Mouse (Mus musculus) urinary bladder, postnatal 36 days (tissue): ENCODE data around the gene Igf2bp1.

Experiments used
- DNase-seq, 2 experiments: peaks; one replicate each; pipeline ENCODE4 v3.0.0; 2022; ENCODE audit warnings: low spot score in 2 of 2, mixed read lengths in 1 of 2

Gene Igf2bp1

DNA sequence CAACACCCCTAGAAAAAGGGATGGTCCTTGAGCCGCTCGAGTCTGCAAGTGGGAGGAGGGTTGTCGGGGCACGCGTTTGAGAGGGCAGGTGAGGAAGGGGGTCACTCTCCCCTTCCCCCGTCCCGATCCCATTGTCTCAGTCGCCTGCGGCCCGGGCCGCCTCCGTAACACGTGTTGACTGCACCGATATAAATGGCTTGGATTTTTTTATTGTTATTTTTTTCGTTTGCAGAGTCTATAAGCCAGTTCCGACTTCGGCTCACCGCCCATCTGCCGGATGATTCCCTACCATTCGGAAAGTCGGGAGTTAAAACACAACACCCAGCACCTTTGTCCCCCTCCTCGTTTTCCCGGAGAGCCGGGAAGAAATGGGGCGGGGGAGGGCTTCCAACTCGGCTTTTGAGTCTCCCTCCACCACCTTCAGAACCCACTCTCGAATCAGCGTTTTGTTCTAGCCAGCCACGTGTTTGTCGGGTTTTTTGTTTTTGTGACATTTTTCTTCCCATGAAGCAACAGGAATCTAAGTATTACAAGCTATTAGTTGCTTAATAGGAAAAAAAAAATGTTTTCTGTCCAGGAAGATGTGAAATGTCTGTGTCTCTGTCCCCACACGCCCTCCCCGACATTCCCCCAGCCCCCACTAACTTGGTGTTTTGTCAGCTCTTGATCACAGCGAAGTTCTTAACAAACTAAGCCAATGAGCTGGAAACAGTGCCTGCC, 1.9 kb upstream of the Igf2bp1 start:
- DNase-seq: no peak

DNA sequence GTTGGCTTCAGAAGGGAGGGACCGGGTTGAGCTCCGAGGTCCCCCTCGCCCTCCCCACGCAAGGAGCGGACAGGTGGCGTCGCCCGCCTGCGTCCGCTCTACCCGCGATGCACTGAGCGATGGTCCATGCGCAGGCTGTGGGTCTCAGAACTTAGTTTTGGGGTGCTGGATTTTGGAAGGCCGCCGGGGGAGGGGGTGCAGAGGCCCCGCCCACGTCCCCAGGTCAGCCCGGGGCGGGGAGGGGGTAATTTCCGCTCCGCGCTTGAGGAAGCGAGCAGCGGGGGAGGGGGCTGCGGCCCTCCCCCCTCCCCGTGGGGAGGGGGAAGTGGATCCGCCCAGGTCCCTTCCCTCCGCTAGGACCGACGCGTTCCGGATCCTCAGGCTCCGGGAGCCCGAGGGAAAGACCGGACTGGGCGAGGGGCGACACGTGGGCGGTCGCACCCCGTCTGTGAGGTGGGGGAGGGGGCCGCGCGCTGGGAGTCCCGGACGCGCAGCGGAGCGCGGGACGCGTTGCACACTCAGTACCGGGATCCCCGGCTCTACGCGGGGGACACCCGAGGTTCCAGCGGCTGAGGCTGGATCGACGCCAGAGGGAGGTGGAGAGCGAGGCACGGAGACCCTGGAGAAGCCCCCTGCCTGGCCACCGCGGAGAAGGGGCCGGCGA, 1.2 kb upstream of the Igf2bp1 start:
- no peak for DNase-seq

DNA sequence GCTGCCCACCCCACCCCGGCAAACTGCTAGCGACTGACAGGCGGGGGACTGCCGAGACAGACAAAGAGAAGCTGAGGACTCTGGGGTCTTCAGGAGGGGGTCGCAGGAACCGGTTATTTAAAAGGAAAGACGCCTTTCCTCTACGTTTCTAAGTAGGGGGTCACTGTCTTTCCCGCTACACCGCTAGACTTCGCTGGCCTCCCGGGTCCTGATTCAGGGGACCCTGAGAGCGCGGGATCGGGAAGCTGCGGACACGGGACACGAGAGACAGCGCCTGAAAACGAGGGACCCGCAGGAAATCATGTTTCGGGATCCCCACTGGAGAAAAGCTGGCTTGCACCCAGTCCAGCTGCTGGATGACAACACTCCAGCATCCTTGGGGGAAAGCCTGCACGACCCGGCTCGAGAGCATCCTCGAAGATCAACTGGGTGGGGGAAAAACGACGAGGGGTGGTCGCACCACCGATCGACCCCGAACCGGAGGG, 669 bp upstream of the Igf2bp1 start:
- DNase-seq: no peak

DNA sequence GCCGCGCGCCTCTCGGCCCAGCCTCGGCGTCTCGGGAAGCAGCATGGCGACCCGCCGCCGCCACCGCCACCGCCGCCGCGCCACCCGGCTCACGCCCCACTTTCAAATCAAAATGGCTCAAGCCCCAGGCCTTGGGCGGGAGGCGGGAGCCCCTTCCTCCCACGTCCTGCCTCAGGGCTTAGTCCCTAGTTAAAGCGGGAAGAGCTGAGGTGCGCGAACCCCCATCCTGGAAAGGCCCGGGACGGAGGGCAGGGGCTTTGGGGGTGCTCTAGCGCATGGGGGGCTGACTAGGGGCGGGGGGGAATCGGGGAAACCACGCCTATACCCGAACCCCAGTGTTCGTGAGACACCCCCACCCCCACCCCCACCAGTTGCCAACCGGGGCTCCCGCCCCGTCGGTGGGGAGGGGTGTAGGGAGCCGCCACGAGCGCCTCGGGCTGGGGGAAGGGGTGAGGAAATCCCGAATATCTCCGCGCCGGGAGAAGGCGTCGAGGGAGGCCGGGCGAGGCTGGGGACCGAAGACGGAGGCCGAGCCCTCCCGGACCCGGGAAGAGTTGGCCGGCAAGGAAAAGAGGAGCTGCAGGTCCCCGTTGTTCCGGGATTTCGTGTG, 842 bp downstream of the Igf2bp1 start:
- no peak for DNase-seq

DNA sequence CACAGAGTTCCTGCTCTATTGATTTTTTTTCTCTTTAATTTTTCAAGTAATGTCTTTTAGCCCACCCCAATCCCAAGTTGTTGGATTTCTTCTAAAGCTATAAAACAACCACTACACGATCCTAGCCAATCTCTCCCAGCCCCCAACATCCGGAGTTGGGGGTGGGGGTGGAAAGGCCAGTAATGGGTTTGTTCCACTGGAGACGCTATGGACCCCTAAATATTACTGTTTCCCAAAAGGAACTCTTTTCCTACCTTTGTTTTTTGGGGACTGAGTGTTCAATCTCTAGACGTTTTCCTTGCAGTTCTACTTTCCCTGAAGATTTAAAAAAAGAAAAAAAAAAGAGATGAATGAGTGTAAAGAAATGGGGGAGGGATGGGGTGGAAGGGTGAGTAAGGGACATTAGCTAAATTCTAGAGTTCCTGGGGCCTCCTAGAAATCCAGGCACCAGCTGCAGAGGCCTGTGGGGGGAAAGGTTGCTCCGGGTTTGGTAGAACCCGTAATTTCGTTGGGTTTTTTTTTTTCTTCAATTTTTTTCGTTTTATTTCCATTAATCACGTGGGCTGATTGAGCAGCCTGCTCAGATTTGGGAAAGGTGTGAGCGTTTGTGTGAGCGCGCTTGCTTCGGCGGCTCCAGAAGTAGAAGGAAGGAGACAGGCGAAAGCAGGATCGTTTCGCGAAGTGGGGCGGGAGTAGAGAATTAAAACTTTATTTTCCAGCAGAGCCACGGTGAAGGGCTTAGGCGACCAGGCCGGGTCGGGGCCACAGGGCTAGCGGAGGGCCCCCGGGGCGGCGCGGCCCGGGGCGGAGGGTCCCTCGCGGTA, 1.6 kb downstream of the Igf2bp1 start:
- no peak for DNase-seq

DNA sequence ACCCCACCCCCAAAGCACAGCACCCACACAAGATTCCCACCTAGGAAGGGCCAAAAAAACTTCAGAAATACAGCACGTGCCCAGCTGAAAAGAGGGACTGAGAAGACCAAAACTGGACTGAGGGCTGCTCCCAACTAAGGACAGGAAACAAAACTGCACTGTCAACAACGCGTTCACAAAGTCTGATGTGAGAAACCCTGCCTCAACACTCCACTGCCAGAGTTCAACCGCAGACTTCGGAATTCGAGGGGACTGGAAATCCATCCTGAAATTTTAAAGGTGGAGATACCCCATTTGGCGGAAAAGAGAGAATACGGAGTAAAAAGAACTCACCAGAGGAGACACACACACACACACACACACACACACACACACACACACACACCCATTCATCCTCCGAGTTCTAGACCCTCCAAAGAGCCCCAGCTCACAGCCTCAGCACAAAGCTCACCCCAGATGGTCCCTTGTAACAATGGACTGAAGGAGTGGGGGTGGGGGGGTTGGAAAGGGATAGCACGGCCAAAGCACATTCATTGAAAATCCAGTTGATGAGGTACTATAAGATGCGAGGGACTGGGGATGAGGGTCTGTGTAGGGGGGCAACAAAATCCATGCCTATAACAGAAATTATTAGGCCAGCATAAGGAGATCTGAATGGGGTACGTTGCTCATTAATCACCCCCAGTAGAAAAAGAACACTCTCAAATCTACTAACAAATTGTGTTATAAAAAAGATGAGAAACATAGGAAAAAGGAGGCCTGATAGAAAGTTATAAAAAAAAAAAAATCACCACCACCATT, 2.4 kb downstream of the Igf2bp1 start:
- no peak for DNase-seq

DNA sequence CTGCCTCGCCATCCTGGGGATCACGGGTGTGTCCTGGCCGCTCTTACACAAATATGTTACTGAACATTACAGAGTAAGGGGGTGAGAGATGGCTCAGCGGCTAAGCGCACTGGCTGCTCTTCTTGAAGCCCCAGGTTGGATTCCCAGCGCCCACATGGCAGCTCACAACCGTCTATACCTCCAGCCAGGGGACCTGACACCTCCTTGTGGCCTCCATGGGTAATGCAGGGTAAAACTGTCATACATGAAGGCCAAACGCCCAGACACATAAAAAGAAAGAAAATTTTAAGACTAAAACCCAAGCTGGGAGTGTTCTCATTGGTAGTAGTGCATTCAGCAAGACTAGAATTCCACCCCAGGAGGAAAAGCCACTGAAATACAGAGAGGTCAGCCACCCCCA, 11.6 kb downstream of the Igf2bp1 start:
- no peak for DNase-seq

DNA sequence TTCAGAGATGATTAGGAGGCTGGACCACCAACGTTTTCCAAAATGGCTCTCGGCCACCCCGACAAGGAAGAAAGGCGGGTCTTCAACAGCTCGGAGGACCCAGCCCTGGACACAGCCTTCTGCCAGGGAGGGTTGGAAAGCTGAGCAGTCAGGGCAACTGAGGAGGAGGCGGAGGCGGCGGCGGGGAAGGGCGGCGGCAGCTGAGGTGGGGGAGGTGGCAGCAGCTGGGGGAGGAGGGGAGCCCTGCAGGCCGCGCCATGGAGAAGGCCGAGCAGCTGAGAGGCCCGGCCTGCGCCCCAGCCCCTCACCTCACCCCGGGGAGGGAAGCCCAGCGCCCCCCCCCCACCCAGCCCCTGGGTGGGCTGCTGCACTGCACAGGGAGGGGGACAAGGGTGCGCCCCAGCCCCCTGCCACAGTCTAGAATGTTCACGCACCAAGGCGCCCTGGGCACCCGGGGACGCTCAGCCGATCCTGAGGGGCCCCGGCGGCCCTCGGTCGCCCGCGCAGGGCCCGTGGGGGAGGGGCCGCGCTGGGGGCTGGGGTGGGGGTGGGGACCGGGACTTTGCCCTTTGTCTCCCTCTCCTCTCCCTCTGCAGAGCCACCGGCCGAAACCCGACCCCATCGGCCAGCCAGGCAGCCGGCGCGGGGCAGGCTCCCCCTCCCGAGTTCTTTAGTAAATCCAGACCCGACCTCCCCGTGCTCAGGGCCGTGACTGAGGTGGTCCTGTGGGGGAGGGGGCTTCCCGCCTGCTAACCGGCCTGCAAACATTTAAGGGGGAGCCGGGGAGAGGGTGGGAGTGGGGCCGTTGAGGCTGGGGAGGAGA, 14.6 kb downstream of the Igf2bp1 start:
- peak in 1 of 2 experiments; percentile 11 for DNase-seq

DNA sequence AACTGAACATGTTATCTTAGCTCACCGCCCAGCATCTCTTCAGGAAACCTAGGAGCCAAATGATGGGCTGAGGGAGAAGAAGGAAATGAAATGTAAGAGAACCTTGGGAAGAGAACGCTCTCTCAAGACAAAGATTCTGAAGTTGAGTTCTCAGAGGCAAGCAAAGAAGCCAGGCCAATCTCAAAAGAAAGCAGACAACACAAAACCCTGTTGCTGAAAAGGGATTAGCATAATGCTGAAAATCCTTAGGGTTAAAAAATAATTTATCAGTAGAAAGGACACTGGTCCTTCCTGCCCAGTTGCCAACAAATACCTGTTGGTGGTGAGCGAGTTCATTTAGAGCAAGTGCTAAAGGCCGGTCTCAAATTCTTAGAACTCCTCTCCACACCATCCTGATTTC, 15.3 kb downstream of the Igf2bp1 start:
- DNase-seq: no peak

DNA sequence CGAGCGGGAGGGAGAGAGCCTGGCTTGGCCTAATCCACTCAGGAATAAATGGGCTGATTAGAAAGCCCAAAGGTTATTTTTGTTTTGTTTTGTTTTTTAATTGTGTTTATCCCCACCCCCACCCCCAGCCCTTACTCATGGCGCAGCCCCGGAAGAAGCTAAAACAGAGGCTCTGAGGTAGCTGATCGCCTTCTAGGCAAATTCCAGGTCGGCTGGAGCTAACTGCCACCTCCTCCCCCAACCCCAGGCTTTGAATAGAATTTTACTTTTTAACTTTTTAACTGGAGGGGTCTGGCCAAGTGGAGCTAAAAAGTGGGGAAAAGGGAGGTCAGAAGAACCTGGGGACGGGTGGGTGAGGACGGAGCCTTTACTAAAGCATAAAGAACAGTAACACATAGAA, 15.9 kb downstream of the Igf2bp1 start:
- no peak for DNase-seq

DNA sequence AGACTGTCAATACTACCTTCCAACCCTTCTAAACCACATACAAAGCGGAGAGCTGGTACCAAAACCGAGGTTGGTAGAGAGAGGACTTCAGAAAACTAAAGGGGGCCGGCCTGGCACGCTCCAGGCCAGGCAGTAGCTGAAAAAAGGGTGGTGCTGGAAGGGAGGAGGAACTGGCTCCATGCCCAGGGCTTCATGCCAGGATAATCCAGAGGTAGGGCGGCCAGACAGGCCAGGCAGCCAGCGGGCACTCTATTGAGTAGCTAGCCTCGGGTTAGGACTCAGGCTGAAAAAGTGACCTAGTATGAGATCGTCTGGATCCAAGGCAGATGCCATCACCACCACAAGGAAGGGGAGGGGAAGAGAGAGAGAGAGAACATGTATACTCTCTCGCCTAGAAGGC, 17.2 kb downstream of the Igf2bp1 start:
- peak; percentile 69 to 82 for DNase-seq

DNA sequence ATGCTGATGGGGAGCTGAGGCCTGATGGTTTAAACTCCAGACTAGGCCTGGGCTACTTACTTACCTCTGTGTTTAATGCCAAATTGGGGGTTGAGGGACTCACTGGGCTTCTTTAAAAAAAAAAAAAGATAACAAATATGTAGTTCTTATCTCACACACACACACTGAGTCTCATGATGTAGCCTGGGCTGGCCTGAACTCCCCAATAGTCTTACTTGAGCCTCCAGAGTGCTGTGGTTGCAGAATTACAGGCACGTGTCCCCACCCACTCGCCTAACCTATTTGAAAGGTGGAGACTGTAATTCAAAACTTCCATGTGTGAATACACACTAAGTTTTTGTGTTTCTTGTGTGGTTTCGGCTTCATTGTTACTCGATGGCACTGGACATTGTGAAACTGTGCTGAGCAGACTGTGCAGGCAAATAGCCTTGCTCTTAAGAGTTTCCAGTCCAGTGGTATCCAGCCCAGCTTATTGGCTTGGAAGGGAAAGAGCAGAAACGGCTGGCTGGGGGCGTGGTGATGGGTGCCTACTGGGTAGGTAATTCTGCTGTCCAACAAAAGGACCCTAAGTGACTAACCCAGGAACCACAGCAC, 17.8 kb downstream of the Igf2bp1 start:
- no peak for DNase-seq

DNA sequence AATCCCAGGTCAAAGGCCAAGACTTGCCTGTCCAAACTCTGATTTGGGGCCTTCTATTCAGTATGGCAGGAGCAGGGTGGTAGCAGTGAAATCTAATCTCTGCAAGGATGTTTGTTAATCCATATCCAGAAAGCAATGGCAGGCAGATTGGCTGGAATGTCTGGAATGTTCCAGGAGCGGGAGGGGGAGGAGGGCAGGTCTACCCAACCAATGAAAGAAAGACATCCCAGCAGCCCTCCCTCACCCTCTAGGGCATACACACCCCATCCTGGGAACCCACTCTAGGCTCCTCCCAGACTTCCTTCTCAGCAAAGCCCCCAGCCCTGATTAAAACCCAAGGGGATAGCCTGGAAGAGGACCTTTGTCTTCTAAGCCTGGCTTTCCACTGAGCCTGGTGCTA, 23.3 kb downstream of the Igf2bp1 start:
- DNase-seq: no peak

DNA sequence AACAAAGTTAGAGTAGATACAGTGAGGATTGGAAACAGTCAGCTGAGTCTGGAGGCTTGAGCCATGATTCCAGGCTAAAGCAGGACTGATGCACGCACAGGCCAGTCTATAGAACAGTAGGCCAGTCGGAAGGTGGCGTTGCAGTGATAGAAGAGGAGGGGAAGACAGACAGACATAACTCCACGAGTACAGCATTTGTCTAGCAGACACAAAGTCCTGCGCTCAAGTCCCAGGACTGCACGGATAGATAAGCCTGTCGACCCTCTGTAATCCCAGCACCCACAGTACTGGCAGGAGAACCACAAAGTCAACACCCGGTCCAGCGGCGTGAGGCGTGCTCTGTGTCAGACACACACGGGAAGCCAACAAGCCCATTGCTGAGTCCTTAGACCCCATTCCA, 23.9 kb downstream of the Igf2bp1 start:
- no peak for DNase-seq

DNA sequence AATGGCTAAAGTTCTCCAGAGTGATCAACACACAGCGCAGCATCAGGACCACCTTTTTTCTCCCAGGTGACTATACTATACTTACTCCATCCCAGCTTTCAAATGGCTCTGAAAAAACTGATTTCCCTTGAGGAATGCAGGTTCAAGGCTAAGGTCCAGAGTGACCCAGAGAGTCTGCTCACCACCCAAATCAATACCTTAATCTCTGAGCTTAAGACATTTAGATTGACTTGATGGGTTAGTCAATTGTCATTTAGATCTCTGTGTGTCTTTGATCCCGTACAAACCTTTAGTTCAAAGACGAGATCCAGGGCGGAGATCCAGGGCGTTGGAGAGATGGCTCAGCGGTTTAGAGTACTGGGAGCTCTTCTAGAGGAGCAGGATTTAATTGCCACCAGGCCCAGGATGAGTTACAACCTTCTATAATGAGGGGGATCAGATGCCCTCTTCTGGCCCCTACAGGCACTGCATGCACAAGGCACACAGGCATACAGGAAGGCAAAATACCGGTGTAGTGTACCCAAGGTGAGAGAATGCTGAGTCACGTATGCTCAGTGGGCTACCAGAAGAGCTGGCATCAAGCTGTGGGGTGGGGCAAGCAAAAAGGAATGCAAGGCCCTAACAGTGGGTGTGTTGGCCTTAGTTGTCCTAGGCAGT, 24.9 kb downstream of the Igf2bp1 start:
- DNase-seq: no peak

DNA sequence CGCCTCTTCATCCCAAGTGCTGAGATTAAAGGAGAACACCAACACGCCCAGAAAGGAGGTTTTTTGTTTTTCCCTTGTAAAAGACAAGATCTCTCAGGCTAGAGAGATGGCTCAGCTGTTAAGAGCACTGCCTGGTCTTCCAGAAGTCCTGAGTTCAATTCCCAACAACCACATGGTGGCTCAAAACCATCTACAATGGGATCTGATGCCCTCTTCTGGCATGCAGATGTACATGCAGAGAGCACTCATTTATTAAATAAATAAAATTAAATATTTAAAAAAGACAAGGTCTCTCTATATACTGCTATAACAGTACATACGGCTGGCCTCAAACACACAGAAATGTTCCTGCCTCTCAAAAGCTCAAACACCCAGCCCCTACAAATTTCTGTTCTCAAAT, 27.3 kb downstream of the Igf2bp1 start:
- no peak for DNase-seq

DNA sequence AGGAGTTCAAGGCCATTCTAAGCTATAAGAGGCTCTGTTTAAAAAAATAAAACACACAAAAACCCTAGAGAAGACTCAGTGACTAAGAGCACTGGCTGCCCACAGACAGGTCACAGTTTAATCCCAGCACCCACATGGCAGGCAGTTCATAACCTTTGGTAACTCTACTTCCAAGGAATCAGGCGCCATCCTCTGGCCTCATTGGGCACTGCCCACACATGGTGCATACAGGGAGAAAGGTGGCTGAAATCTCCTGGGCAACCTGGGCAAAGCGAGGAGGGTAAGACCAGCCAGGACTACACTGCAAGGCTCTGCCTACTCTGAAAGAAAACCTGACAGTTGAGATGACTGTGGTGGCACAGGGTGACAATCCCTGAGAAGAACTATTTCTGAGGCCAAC, 29.4 kb downstream of the Igf2bp1 start:
- DNase-seq: no peak

DNA sequence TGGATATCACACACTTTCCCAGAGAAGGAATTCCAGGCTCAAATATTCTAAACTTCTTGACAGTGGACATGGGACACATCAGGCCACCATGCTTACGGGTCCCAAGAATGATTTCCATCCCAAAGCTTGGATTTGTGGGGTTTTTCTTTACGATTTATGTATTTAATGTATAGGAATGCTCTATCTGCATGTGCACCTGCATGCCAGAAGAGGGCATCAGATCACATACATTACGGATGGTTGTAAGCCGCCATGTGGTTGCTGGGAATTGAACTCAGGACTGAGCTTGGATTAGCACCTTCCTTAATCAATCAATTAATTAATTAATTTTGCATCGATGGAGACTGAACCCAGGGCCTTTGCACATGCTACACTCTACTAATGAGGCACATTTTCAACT, 30.0 kb downstream of the Igf2bp1 start:
- DNase-seq: no peak

DNA sequence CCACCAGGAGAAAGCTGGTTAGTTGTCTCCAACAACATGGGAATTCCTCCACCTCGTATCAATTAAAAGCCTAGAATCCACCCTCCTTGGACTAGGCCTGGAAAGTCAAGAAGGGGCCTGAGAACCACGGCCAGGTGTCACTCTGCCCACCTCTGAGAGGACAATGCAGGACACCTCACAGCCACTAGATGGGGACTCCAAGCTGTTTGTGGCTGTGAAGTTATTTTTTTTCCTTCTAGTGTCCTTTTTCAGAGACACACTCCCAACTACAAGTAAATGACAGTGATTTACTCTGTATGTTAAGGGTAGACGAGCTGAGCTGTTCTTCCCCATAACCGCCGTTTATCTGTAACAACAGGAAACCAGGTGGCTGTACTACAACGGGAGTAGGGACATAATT, 32.6 kb downstream of the Igf2bp1 start:
- DNase-seq: no peak

DNA sequence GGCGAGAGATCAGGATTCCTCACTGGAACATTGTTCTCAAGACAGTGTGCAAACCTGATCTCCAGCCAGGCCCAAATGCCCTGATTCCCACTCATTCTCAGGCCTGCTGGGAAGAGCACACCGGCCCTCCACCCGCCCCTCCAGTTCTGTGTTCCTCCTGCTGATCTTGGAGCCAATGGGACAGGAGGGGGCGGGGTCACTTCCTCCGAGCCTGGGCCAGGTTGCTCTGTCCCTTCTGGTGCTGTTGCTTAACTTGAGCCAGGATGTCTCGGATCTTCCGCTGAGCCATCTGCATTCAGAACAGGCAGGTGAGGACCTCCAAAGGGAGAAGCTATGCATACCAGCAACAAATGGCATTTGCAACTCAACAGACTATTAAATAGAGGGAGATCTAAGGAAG, 42.4 kb downstream of the Igf2bp1 start:
- no peak for DNase-seq
